Mouse (Mus musculus) layer of hippocampus, postnatal 36 days (tissue): ENCODE results near the gene Zbtb9. TPM values are rescaled to one million over a fixed set of nuclear protein-coding genes. Genes with fewer than 3 reads are reported as not detected.

Source experiments
- DNase-seq, 2 experiments: peaks; one replicate each; pipeline ENCODE4 v3.0.0; 2022
- total RNA-seq, 2 experiments: library from RNA; stranded (reverse); gene quantifications; 2 replicates each; pipeline ENCODE4 v1.2.3; 2021

The Zbtb9 gene
- total RNA-seq, 2 experiments from 2014 or later, result 15.0 to 15.6 TPM

- DNase-seq, result no peak
These were observed 25.5 kb upstream of the Zbtb9 start for GRCm38 (mm10) chr17:26947231-26948100.

DNA sequence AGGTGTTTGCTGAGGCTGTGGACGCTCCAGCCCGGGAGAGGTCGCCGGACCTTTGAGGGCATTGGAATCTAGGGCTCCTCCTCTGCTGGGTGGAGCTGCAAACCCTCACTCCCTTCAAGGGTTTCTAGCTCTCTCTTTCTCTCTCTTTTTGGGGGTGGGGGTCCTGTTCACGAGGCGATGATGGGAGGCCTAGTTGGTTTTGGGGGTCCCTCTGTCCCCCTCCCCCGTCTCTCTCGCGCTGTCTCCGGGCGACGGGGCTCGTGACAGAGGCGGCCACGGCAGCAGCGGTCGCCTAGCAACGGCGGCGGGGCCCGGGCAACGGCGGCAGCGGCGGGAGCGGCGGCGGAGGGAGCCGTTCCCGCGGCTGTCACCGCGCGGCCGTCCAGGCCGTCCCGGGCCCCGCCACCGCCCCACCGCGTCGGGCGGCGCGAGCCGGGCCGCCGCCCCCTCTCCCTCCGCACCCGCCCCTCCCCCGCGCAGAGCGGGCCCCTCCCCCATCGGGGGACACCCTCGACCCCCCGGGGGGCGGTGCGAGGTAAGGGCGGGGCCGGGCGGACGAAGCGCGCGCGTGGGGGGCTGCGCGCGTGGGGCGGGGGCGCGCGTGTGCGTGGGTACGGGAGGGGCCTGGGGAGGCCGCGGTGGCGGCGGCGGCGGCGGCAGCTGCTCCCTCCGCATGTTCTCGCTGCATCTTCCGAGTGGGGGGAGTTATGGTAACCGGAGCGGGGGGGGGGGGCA is 24.5 kb upstream of the Zbtb9 start:
- peak in 1 of 2 experiments; percentile 50 for DNase-seq

DNA sequence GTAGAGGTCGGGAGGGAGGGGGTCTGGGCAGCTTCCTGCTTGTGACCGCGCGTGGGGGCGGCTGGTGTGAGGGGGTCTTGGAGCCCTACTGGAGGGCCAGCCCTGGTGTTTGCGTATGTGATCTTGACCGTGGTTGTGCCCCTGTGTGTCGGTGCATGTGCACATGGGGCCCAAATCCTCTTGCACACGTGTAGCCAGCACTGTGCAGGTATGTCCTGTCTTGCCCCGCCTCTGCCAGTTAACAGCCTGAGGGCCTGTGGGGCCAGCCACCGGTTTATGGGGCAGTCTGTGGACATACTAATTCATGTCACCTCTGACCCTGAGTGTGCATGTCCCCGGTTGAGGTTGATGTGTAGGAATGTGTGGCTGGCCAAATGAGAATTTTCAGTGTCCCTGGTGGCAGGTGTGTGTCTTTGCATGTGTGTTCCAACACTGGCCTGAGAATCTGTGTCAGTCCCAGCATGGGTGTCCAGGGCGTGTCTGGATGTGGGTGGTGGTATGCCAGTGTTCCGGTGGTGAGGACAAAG is 23.9 kb upstream of the Zbtb9 start:
- peak in 1 of 2 experiments; percentile 47 for DNase-seq

DNA sequence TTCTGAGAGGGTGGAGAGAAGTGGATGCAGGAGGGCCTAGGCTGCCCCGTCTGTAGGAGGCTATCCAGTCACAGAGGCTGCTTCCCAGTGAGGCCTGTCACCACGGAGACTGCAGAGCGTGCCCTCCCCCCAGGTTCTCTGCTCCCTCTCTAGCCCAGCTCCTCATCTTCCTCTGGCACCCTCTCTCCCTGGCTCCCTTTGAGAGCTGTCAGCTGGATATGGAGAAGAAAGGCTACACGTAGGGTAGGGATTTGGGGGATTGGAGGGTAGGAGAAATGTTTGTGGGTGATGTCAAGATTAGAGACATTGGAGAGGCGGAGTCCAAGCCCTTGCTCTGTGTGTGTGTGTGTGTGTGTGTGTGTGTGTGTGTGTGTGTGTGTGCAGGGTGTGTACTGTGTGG is 23.1 kb upstream of the Zbtb9 start:
- DNase-seq, result peak in 1 of 2 experiments; percentile 60

- no peak for DNase-seq
These were observed 22.2 kb upstream of the Zbtb9 start for GRCm38 (mm10) chr17:26950560-26951288.

DNA sequence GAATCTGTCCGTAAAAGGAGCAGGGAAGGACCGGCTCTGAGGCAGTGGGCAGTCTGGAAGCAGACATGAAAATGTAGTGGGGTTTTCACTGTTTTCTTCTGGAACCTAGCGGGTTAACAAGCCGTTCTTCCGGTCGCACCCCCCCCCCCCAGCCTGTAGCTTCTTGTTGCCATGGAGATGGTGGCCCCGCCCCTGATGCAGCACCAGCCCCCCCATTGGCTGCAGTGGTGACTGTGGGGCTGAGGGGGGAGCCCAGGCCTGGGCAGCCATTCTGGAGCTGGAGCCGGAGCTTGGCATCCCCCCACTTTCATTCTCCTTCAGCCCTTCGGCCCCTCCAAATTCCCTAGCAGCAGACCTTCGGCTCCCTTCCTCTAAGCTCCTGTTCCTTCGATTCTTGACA is 21.6 kb upstream of the Zbtb9 start:
- peak; percentile 75 to 76 for DNase-seq

DNA sequence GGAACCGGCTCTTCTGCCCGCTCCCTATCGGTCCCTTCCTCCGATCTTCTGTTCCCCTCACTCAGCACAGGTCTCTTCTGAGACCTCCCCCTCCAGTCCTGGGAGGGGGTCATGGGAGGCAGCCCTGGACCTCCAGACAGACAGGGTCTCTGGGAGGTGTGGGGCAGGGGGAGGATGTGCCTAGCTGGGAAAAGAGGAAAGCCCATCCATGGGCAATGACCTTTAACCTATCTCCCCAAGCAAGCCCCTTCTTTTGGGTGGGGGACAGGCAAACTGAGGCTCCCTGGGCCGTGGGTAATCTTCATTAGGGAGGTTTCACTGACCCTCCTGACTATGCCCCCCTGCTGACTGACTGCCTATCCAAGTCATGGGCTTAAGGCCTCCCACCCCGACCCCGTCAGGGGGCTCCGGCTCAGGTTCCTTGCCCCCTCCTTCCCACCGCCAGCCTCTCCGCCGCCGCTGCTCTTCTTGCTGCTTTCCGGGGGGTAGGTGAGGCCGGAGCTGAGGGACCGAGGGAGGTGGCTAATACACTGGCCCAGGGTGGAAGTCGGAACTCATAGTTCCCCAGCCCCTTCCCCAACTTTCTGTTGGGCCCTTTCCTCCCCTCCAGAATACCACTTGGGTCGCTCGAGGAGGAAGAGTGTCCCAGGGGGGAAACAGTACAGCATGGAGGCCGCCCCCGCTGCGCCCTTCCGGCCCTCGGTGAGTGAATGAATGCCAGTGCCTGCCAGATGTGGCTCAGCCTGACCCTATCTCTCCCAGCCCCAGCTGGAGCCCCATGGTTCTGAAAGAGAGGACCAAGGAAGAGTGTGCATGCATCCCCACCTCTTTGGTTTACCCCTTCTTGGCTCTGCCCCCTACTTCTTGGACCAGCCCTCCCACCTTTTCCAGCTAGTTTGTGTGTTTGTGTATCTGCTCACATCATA is 20.8 kb upstream of the Zbtb9 start:
- DNase-seq, result no peak

GRCm38 (mm10) chr17:26953201-26953600 is 19.8 kb upstream of the Zbtb9 start:
- no peak for DNase-seq

- no peak for DNase-seq
These were observed 19.2 kb upstream of the Zbtb9 start for GRCm38 (mm10) chr17:26953726-26954125.

GRCm38 (mm10) chr17:26956309-26956708 is 16.7 kb upstream of the Zbtb9 start:
- DNase-seq, result no peak

GRCm38 (mm10) chr17:26956895-26957294 is 16.1 kb upstream of the Zbtb9 start:
- no peak for DNase-seq

- DNase-seq, result no peak
These were observed 15.1 kb upstream of the Zbtb9 start for GRCm38 (mm10) chr17:26957872-26958271.

GRCm38 (mm10) chr17:26958880-26959279 is 14.1 kb upstream of the Zbtb9 start:
- DNase-seq, result no peak

GRCm38 (mm10) chr17:26959815-26960214 is 13.2 kb upstream of the Zbtb9 start:
- DNase-seq, result no peak

DNA sequence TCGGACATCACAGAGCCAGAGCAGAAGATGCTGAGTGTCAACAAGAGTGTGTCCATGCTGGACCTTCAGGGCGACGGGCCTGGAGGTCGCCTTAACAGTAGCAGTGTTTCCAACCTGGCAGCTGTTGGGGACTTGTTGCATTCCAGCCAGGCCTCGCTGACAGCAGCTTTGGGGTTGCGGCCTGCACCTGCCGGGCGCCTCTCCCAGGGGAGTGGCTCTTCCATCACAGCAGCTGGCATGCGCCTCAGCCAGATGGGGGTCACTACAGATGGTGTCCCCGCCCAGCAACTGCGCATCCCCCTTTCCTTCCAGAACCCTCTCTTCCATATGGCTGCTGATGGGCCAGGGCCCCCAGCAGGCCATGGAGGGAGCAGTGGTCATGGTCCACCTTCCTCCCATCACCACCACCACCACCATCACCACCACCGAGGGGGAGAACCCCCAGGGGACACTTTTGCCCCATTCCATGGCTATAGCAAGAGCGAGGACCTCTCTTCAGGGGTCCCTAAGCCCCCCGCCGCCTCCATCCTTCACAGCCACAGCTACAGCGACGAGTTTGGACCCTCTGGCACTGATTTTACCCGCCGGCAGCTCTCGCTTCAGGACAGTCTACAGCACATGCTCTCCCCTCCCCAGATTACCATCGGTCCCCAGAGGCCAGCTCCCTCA is 11.3 kb upstream of the Zbtb9 start:
- peak in 1 of 2 experiments; percentile 3 for DNase-seq

DNA sequence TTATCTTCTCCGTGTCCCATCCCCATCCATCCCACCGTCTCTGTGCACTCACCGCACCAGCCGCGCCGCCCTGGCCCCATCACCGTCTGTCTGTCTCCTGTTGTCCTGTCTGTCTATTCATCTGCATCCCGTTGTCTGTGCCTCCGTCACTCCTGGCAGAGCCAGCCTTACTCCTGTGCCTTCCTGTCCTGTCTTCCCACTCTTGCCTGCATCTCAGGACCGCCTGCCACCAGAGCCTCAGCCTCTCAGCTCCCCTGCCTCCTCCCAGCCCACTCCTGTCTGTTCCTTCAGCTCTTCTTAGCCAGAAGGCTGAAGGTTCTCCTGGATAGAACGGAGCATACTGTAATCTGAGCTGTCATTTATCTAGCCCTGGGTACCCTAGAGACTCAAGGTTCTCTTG is 6.0 kb upstream of the Zbtb9 start:
- DNase-seq, result no peak

DNA sequence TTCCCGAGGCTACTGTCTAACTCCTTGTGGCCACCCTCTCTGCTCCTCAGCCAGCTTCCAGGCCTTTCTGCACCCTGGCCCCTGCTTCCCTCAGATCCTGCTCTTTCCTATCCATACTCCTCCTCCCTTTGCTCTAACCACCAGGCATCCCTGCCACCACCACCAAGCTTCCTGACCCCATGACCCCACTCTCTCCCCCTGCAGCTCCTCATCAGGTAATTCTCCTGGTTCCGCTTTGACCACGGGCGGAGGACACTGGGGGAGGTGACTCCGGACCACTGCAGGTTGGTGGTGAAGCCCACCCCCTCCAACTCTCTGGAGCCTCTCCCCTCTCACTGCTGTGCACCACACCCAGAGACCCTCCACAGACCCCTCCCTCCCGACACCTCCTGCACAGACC is 5.5 kb upstream of the Zbtb9 start:
- no peak for DNase-seq

GRCm38 (mm10) chr17:26968200-26968611 is 4.8 kb upstream of the Zbtb9 start:
- no peak for DNase-seq

- no peak for DNase-seq
These were observed 3.7 kb upstream of the Zbtb9 start for GRCm38 (mm10) chr17:26969257-26969656.

DNA sequence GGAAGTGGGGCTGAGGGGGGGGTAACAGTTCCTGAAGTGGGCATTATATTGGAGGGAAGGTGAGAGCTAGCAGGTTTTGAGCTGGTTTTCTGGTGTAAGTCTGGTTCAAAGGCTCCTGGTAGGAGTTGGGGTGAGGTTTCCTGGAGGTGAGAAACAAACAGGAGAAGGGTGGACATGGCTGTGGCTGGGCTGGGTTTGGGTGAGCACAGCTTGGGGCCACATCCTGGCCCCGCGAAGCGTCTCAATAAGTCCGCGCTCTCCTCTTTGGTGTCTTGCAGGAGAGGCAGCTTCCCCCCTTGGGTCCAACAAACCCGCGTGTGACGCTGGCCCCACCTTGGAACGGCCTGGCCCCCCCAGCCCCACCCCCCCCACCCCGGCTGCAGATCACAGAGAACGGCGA is 2.7 kb upstream of the Zbtb9 start:
- no peak for DNase-seq
